ENCODE assay signal across 26 mouse cellular contexts in the genomic region with DNA sequence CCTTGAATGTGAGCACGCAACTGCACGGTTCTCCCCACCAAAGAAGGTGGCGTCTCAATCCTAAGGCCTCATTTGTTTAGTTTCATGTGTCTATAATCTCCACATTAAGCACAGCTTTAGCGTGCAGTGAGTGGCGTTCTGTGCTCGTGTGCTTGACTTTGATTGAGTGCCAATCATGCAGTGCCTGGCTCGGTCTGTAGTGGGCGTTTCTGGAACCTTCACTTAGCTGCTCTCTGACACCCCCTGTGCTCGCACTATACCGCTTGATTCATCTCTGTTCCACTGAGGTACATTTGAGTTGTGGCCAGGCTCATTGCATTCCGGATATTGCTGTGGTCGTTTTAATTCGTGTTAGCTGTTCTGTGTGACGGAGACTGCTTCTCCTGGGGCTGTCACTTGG. TPM values are rescaled to one million over a fixed set of nuclear protein-coding genes. Genes with fewer than 3 reads are reported as not detected.
DNase-seq lines count a peak whose midpoint lies in the region; ATAC-seq and TF ChIP-seq lines count a peak whose summit lies in the region.
"Had no signal": no experiment of that assay in that cellular context is flagged by ENCODE, and none has a peak within 500 bp of the region (broad histone marks: within the 10 kb centered on the region; RNA-seq: fewer than 3 reads in every experiment).

No protein-coding gene starts in this region.

- no peak for TF ChIP-seq POLR2A in thymus, adult 2 months (IDR thresholded peaks at IDR 0.05; ENCODE audit: control insufficient read depth, extremely low read depth, insufficient read depth, low read length, poor library complexity)

- H3K36me3 ChIP-seq in thymus, adult 2 months (ENCODE audit: control insufficient read depth, insufficient read depth, low read length), result peaks cover 87% of the 10 kb centered on the region
- peaks cover 100% of the 10 kb centered on the region for H3K36me3 ChIP-seq in embryonic facial prominence, embryonic 10.5 days (replicated peaks)

- no peak for TF ChIP-seq CTCF in thymus, adult 2 months (IDR thresholded peaks at IDR 0.05; ENCODE audit: borderline replicate concordance, control insufficient read depth, extremely low read depth, insufficient read depth, low read length, poor library complexity)

- H3K27ac ChIP-seq in thymus, adult 2 months (ENCODE audit: control insufficient read depth, insufficient read depth, low read length), result no peak overlapping the region
- H3K27ac ChIP-seq in embryonic facial prominence, embryonic 10.5 days (replicated peaks), result no peak overlapping the region
- H3K27ac ChIP-seq: embryonic facial prominence, embryonic 13.5 days; forebrain, embryonic 12.5 days; kidney, postnatal 0 days; liver, embryonic 13.5 days; neural tube, embryonic 13.5 days had no signal

- no peaks in the 10 kb centered on the region for H3K9me3 ChIP-seq in embryonic facial prominence, embryonic 10.5 days
- H3K9me3 ChIP-seq: embryonic facial prominence, embryonic 13.5 days; forebrain, embryonic 12.5 days; G1E; liver, embryonic 13.5 days; neural tube, embryonic 13.5 days had no signal

- no peaks in the 10 kb centered on the region for H3K4me1 ChIP-seq in thymus, adult 2 months (replicated peaks; ENCODE audit: control insufficient read depth, insufficient read depth, low read length)
- H3K4me1 ChIP-seq in embryonic facial prominence, embryonic 10.5 days, result peaks cover 4% of the 10 kb centered on the region; the same call in 1 of the 2 replicates
- H3K4me1 ChIP-seq: embryonic facial prominence, embryonic 13.5 days; forebrain, embryonic 12.5 days; liver, embryonic 13.5 days; neural tube, embryonic 13.5 days had no signal

- DNase-seq in embryo, embryonic 10.5 days (ENCODE audit: low spot score), result peak; percentile 2
- no peak for DNase-seq in embryo, embryonic 9.5 days (ENCODE audit: extremely low spot score)
- DNase-seq in layer of hippocampus, adult 18-20 months (ENCODE audit: low spot score in 2 of 2), result peak; percentile 24 to 48
- no peak for DNase-seq in layer of hippocampus, adult 9-10 months (ENCODE audit: low spot score)
- peak; percentile 17 for DNase-seq in thymus, postnatal 4 days
- DNase-seq in thymus, adult 2 months, result no peak
- DNase-seq in embryonic facial prominence, embryonic 10.5 days (ENCODE audit: low spot score), result no peak
- DNase-seq: adrenal gland, postnatal 25 days; cerebellum, adult 11 months; cerebellum, adult 9-11 months; gastrocnemius, postnatal 10 days; kidney, adult 18-20 months; liver, embryonic 13.5 days; midbrain, embryonic 14.5 days; retina, postnatal 1 day; right cerebral cortex, postnatal 25 days; thymus, postnatal 14 days had no signal

- no peak overlapping the region for H3K4me3 ChIP-seq in thymus, adult 2 months (ENCODE audit: control insufficient read depth, insufficient read depth, low read length)
- H3K4me3 ChIP-seq in embryonic facial prominence, embryonic 10.5 days, result no peak overlapping the region
- H3K4me3 ChIP-seq: embryonic facial prominence, embryonic 13.5 days; erythroblast, embryonic 14.5 days; forebrain, embryonic 12.5 days; liver, embryonic 13.5 days; myocyte; neural tube, embryonic 13.5 days had no signal

- peak; percentile 61 for ATAC-seq in megakaryocyte progenitor cell, adult 5-6 weeks (replicated peaks; ENCODE audit: poor library complexity)
- ATAC-seq: hindbrain, embryonic 16.5 days had no signal

- no peaks in the 10 kb centered on the region for H3K27me3 ChIP-seq in thymus, adult 2 months (ENCODE audit: control insufficient read depth, insufficient read depth, low read length)
- no peaks in the 10 kb centered on the region for H3K27me3 ChIP-seq in embryonic facial prominence, embryonic 10.5 days (replicated peaks; ENCODE audit: low read depth, poor library complexity, severe bottlenecking)
- H3K27me3 ChIP-seq: embryonic facial prominence, embryonic 13.5 days; forebrain, embryonic 12.5 days; liver, embryonic 13.5 days; neural tube, embryonic 13.5 days had no signal

- 94% methylated on average over 14 of the region's 14 CpGs for WGBS in thymus, adult 2 months
- WGBS in embryonic facial prominence, embryonic 10.5 days, result 88% methylated on average over 14 of the region's 14 CpGs

RNA-seq across cellular contexts. Expression of gene Ubr4, which starts 50.8 kb away (rescaled TPM):
- 100 to 1,000 TPM; 162 to 164 TPM for total RNA-seq in layer of hippocampus, adult 18-20 months (2021)
- 301 and 312 TPM in 2 replicates for polyA plus RNA-seq in thymus, adult 2 months (2012; rRNA removed)
- total RNA-seq in megakaryocyte progenitor cell, adult 5-6 weeks (2015), result 63.6 and 83.1 TPM in 2 replicates
- 41.7 and 46.1 TPM in 2 replicates for total RNA-seq in megakaryocyte progenitor cell, adult 5-6 weeks (2017)
- polyA plus RNA-seq in embryonic facial prominence, embryonic 10.5 days (2016; fragmentation: Nextera tagmentation; extraction: Ambion mirVana), result 60.5 and 64.9 TPM in 2 replicates

RNA-seq across cellular contexts. Expression of gene Emc1, which starts 50.8 kb away (rescaled TPM):
- 10 to 100 TPM; 87.2 to 93.6 TPM for total RNA-seq in layer of hippocampus, adult 18-20 months (2021)
- polyA plus RNA-seq in thymus, adult 2 months (2012; rRNA removed), result 34.2 and 41.6 TPM in 2 replicates
- total RNA-seq in megakaryocyte progenitor cell, adult 5-6 weeks (2015), result 19.2 and 19.8 TPM in 2 replicates
- total RNA-seq in megakaryocyte progenitor cell, adult 5-6 weeks (2017), result 30.3 and 42.6 TPM in 2 replicates
- polyA plus RNA-seq in embryonic facial prominence, embryonic 10.5 days (2016; fragmentation: Nextera tagmentation; extraction: Ambion mirVana), result 30.3 and 33.1 TPM in 2 replicates

RNA-seq across cellular contexts. Expression of gene Mrto4, which starts 50.8 kb away (rescaled TPM):
- 10 to 100 TPM; 44.0 to 45.9 TPM for total RNA-seq in layer of hippocampus, adult 18-20 months (2021)
- 33.7 and 37.6 TPM in 2 replicates for polyA plus RNA-seq in thymus, adult 2 months (2012; rRNA removed)
- 150 and 154 TPM in 2 replicates for total RNA-seq in megakaryocyte progenitor cell, adult 5-6 weeks (2015)
- 72.2 and 75.9 TPM in 2 replicates for total RNA-seq in megakaryocyte progenitor cell, adult 5-6 weeks (2017)
- polyA plus RNA-seq in embryonic facial prominence, embryonic 10.5 days (2016; fragmentation: Nextera tagmentation; extraction: Ambion mirVana), result 180 and 187 TPM in 2 replicates

Comparison
In these comparisons a context has a peak if more than half of its experiments do, and no peak if none do; other contexts are left out.
1. DNase-seq: peak in embryo, embryonic 10.5 days (single experiment), layer of hippocampus, adult 18-20 months (2 of 2) and thymus, postnatal 4 days (single experiment); none in embryo, embryonic 9.5 days (single experiment), layer of hippocampus, adult 9-10 months (single experiment), thymus, adult 2 months (single experiment) and embryonic facial prominence, embryonic 10.5 days (single experiment).